Mouse (Mus musculus): ENCODE data around the gene Nenf.

GRCm38 (mm10) chr1:191323381-191323780, 5.4 kb upstream of the Nenf start:
- TF ChIP-seq CTCF (IDR thresholded peaks at IDR 0.05; ENCODE audit: insufficient read depth, low read depth, low read length) (no peak), POLR2A (IDR thresholded peaks at IDR 0.05; ENCODE audit: insufficient read depth, low read depth, low read length) (no peak)
